Mouse (Mus musculus) left cerebral cortex, adult 11 months (tissue): ENCODE measurements around the gene Fscn2.
A peak's percentile ranks its signal among the peaks of the same experiment; 100 is the strongest.

ENCODE experiments used
- DNase-seq: peaks from one replicate; pipeline ENCODE4 v3.0.0; 2022; ENCODE audit warnings: low spot score

The Fscn2 gene

DNA sequence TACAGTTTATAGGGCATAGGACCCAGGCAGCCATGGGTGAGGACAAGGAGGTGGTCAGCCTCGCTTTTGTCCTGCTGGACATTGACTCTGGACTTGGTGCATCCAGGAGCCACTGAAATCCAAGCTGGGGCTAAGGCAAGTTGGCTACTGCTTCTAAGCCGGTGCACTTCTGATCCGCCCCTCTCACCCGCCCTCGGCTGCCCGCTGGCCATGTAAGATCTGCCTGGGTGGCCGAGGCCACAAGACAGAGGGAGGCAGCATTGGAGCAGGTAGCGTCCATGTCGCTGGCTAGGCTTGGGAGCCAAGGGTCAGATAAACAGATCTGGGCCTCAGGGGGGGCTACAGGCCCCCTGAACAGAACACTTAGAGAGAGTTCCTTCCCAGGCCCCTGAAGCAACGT, at the start of gene Fscn2:
Gene Fscn2 (plus strand): TSS at position 240 of the 400 bp plus-strand sequence.
- DNase-seq: no peak

DNA sequence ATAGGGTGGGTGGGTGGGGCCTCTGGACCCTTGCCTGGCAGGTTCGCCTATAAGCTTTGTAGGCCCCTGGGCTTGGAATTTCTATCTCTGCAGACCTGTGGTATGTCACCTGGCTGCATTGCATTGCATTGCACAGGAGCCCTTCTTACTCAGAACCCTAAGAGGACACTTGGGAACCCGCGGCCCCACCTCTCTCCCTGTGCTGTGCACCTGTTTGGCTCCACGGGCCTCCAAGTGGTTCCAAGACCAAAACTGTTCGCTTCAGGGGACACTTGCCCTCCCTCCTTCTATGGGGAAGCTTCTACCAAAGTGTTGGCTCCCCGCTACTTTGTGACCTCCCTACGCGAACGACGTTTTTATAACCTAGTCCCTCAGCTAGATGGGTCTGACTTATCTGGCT, 49.8 kb upstream of the Fscn2 start:
- DNase-seq: no peak

DNA sequence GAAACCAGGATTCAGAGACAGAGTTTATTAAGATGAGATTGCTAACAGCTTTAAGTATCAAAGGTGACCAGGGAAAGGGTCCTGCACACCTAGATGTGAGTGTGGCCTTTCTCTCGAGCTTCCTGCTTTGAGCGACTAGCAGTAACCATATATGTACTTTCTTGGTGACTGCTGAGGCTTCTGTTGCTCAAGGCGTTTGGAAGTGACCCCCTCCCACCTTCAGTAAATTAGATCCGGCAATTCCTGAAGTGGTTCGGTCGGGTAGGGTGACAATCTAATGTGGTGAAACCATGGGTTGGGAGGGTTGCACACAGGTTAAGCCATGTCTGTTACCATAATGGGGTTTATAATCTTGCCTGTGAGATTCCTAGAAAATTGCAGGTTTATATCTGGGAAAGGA, 49.3 kb upstream of the Fscn2 start:
- no peak for DNase-seq

DNA sequence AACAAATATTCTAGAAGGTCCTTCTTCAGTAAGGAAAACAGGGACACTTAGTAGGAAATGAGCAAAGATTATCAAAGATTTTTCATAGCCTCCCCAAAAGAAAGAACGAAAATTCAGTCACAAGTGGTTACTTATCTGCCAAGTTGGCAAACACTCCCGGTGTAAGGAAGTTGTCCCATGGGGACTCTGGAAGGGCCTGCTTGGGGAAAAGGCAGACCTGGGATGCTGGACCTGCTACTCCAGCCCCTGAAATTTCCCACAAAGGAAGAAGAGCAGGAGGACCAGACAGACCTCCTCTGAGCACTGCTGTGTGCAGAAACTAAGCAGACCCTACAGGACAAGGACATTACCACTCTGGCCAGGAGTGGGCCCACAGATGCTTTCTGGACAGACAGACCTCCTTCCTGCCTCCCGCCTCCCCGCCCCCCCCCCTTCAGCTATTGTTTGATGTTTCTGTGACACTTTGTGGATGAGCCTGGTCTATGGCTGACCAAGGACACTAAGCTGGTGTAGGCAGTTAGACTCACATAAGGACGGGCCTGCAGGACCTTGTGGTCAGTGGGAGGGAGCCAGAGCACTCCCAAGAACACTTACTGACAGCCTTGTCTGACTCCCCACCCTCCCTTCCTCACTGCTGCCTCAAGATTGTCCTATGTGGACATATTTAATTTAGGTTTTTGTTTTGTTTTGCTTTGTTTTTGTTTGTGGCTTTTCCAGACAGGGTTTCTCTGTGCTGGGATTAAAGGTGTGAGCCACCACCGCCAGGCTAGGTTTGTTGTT, 47.2 kb upstream of the Fscn2 start:
- DNase-seq: no peak

DNA sequence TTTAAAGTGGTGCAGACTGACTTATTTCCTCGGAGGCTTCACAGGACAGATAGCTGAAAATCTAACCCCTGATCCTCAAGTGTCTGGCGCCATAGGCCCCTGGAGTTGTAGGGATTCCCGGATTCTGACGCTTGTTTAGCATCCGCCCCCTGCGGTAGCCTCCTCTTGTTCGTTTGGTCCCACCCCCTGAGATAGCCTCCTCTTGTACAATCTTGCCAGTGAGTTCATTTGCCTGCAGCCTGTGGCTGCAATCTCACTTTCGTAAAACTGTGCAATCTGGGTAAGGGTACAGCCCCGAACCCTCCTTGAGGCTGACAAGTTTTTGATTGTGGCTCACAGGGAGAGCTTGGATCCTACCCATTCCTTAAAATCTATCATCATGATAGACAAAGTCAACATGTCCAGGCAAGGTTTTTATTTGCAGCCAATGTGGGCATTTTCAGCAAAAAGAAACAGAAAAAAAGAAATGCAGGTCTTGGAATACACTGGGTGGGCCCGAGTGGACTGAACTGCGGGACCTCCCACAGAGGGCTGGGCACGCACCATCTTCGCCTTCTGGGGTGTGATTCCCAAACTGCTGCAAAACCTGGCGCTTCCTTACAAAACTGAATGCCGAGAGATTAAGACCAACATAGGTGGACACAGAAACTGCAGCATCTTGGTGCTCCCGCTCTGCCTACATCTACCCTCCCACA, 46.5 kb upstream of the Fscn2 start:
- DNase-seq: no peak

DNA sequence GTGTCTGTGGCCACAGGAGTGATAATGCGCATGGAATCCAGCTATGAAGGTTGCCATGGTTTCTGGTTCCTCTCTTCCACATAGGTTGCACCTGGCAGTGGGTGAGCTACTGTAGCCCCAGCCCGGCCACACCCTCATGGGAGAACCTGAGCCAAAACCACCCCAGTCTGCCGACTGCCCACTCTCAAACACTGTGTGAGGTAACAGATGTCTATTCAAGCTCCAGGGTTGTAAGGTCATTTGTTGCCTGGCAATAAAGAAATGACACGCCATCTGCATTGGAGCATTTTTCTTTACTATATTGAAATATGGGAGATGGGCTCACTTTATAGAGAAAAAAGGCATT, 45.9 kb upstream of the Fscn2 start:
- DNase-seq: no peak

DNA sequence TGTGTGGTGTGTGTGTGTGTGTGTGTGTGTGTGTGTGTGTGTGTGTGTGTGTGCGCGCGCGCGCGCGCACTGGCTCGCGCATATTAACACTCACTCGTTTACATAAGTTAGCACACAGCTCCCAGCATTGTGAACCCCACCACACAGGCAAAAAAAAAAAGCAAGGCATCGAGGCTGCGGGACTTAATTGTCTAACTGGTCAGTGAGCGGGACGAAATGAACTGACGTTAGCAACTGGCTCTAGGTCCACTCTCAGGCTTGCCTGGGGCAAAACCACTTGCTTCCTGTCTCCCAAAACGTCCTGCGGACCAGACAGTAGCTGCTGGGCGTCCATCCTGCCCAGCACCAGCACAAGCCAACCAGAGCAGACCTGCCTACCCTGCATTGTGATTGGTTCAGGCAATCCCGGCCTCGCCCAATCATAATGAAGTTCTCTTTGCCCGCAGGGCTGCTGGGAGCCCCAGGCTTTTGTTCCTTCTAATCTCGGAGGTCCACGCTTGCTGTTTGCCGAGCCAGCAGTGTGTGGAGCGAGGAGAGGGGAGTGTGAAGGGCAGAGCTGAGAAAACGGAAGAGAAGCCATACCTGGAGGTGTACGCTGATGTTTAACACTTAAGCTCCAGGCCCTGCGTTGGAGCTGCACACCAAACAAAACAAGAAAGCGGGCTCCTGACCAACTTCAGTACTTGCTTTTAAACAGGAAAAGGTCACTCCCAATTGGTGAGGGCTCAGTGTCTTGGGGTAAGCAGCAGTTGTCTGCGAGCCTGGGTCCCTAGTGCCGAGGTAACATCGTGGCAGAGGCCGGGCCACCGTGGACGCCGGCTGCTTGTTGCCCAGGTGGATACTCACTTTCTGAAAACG, 45.3 kb upstream of the Fscn2 start:
- DNase-seq: peak; percentile 91

DNA sequence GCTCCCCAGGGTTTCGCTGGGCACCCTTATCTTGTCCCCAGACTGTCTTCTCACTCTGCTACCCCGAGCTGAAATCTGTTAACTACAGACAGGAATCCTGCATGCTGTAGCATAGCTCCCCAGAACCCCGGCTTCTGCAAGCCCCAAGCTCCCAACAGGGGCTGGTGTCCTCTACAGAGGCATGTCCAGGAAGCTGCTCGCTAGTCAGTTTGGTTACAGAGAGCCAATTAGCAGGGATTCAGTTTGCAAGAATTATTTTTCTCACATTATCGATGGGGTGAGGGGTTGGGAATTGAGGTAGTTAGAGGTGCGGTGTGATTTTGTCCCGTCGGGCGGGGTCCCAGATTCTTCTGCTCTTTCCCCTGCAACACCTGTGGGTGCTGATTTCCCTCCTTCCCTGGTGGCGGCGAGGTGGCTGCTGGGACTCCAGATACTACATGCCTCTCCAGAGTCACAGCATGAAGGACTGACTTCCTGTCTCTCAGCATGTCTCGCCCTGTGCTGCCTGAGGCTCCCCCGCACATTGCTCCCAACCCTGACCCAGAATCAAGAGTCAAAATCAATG, 44.6 kb upstream of the Fscn2 start:
- DNase-seq: no peak

DNA sequence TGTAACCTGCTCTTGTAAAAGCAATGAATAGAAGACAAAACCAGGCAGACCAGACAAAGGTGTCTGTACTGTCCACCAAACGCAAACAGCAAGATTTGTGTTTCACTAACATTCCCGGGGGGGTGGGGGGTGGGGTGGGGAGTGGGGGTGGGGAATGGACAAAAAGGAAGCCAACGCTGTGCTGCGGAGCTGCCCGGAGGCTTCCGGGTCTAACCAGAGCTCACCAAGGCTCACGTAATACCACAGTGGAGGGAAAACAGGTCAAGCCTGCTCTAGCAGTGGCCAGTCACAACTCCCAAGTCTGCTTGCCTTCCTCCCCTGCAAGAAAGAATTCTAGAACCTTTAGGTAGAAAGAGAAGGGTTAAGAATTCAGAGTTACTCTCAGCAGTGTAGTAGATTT, 43.9 kb upstream of the Fscn2 start:
- no peak for DNase-seq

DNA sequence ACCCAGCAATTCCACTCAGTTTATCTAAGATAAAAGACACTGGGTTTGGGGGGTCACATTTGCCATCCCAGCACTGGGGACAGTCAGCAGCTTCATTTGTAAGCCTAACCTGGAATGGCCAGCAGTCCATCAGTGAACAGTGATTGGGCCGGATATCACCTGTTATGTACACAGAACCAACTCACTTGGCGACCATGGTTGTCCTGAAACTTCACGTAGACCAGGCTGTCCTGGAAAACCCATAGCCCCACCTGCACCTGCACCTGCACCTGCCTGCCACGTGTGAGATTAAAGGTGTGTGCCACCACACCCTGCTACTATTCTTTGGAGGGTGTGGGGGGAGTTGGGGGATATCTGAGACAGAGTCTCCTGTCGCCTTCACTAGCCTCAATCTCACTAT, 42.0 kb upstream of the Fscn2 start:
- no peak for DNase-seq

DNA sequence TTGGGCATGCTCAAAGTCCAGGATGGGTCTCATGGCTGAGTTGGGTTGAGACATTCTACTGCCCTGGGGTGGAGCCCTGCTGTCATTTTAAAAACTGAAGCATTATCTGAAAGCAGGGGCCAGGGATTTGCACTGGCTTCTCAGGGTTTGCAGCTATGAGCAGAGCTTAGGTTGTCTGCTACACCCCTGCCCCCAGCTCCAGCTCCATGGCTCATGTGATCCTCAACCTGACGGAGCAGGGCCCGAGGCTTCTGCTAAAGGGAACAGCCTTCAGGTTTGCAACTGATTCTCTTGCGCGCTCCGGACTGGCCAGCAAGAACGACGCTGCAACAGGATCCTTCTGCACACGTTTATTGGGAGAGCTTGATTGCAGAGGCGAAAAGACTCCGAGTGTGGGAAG, 41.2 kb upstream of the Fscn2 start:
- DNase-seq: no peak

DNA sequence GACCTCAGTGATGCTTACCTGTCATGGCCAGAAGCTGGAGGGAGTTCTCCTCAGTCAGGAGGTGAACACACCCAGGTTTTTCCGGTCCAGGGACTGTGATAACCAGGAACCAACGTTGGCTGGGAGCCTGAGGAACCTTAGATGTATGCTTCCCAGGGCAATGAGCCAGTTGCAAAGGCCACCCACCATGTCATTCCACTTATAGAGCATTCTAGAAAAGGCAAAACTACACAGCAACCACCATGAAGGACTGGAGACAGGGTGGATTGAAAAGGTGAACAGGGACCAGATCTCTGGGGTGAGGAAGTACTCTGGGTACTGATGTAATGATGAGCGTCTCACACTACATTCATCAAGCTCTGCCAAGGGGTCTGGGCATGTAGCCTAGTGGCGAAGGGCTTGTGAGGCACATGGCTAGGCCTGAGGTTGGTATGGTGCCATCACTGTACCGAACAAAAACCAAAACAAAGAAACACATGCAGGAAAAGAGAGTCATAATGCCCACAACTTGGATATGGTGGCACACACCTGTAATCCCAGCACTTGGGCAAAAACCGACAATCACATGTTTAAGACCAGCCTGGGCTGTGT, 25.8 kb upstream of the Fscn2 start:
- DNase-seq: no peak

DNA sequence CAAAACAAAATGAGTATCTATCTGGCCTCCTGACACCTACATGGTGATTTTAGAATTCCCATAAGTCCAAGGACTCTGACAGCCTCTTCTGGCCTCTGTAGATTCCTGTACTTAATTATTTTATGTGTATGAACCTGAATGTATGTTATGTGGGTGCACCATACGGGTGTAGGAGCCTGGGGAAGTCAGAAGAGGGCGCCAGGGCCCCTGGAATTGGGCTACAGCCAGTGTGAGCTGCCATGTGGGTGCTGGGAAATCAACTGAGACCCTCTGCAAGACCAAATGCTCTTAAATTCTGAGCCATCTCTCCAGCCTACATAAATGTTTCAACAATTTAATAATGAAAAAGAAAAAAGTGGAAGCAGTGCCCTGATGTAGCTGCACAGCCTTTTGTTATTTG, 23.9 kb upstream of the Fscn2 start:
- DNase-seq: no peak

DNA sequence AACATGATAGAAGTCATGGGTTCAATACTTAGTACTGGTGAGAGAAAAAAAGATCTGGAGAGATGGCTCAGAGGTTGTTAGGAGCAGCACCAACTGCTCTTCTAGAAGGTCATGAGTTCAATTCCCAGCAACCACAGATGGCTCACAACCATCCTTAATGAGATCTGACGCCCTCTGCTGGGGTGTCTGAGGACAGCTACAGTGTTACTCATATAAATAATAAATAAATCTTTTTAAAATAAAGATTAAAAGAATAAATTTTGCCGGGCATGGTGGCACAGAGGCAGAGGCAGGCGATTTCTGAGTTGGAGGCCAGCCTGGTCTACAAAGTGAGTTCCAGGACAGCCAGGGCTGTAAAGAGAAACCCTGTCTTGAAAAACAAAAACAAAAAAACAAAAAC, 22.5 kb upstream of the Fscn2 start:
- no peak for DNase-seq

DNA sequence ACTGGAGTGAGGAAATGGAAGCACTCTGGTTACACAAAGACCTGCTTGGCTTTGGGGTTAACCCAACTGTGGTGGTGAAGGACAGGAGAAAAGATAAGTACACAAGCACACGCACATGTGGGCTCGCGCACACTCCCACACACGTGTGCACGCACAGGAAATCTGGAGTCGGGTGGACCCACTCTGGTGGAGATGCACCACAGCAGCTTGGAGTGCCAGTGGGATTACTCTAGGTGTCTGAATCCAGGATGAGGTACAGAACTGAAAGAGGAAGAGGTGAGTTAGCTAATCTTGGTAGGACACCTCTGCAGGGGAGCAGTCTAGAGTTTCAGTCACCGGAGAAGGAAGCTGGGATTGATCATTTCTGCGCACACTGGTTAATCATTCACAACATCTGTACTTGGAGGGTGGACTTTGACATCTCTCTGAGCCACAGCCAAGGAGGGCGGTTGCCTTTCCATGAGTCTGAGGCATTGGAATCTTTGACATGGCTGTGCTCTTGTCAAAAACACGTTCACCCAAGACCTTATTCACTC, 21.3 kb upstream of the Fscn2 start:
- no peak for DNase-seq

DNA sequence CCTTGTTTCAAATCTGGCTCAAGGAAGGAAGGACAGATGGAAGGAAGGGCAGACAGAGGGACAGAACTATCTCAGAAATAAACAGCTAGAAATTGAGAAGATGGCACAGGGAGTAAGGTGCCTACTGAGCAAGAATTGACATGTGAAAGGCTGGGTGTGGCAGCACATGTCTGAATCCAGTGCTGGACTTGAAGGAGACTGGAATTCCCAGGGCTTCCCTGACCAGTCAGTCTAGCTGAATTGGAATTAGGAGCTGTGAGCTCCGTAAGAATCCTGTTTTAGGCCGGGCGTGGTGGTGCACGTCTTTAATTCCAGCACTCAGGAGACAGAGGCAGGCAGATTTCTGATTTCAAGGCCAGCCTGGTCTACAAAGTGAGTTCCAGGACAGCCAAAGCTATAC, 19.7 kb upstream of the Fscn2 start:
- DNase-seq: no peak

DNA sequence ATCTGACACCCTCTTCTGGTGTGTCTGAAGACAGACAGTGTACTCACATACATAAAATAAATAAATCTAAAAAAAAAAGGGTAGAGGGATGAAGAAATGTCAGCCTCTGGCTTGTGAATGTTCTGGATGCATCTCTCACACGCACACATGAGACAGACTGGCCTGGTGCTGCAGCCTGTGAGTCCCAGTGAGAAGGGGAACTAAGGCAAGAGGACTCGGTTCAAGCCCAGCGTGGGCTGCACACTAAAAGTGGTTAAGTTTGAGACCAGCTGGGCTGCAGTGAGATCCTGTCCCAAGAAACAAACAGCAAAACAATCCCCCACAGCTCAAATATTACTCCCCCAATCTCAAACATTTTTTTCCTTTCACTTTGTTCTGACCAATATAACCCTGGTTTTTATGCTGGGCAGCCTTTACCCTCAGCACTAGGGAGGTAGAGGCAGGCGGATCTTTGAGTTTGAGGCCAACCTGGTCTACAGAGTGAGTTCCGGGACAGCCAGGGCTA, 18.6 kb upstream of the Fscn2 start:
- no peak for DNase-seq

DNA sequence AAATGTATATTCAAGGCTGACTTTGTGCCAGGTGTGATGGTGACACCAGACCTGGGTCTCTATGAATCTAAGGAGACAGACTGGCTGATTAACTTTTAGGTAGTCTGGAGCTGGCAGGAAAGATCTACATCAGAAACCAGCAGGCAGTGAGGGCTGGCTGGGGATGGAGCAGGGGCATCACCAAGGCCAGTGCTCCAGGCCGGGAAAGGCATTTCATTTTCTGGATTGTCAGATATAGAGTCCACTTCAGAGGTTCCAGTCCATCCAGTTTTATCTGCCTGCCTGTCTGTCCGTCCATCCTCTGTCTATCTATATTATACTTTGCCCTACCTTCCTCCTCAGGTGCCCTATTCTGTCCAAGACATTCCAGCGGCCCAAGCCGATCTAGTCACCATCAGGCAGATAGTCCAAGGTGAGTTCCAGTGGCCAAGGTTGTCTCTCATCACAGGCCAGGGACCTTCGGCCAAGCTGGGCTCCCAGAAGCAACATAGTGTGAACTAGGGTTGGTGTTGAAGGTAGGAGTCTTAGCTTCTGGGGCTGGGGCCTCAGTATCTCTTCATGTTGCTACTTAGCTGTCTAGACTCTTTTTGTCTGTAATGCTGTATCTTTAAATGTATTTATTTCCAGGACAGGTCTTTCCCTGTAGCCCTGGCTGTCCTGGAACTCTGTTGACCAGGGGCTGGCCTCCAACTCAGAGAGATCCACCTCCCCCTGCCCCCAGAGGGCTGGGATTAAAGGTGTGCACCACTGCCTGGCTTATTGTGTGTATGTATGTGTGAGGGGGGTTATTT, 17.6 kb upstream of the Fscn2 start:
- DNase-seq: no peak

DNA sequence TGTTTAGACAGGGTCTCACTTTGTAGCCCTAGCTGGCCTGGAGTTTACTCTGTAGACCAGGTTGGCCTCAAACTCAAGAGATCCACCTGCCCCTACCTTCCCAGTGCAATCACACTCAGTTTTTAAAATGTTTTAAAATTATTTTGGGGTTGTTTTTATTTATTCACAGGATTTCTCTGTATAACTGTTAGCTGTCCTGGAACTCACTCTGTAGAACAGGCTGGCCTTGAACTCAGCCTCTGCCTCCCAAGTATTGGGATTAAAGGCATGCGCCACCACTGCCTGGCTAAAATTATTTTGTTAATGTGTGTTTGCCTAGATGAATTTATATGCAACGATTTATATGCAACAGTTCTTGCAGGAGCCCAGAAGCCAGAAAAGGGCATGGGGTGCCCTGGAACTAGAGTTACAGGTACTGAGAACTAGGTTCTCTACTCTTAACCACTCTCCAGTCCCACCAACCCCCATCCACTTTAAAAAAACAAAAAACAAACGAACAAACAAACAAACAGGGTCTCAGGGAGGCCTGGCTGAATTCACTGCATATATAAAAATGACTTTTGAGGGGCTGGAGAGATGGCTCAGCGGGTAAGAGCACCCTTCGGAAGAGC, 16.9 kb upstream of the Fscn2 start:
- no peak for DNase-seq

DNA sequence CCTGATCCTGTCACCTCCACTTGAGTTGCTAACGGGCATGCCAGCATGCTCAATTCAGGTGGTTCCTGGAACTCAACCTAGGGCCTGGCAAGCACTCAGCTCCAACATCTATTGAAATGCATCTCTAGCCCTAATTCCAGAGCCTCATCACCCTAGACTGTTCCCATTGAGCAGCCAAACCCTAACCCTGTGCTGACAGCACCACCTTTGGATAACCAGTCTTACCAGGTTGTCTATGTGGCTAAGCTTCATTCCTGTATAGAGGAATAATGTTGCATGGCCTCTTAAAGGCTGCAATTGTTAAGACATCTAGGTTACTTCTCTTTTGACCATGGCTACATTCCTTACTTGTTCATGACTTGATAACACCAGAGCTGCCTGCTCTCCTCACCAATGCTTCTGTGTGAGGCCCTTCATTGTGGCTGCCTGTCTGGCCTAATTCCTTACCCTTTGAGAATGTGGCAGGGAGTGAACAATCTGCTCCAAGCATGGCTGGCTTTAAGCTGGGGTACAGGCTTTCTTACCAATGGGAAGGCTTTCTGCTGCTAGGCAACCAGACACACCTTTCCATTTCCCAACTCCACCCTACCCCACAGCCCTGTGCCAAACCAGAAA, 16.2 kb upstream of the Fscn2 start:
- no peak for DNase-seq
